Comparison of ENCODE assay signal across 19 mouse cellular contexts in the genomic region with DNA sequence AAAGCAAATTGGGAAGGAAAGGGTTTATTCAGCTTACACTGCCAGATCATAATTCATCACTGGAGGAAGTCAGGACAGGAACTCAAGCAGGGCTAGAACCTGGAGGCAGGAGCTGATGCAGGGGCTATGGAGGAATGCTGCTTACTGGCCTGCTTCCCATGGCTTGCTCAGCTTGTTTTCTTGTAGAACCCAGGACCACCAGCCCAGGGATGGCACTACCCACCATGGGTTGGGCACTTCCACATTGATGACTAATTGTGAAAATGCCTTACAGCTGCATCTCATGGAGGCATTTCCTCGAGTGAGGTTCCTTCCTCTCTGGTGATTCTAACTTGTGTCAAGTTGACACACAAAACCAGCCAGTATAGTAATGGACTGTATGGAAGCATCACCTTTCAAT. TPM values are rescaled to one million over a fixed set of nuclear protein-coding genes. Genes with fewer than 3 reads are reported as not detected.
"Had no signal": no experiment of that assay in that cellular context is flagged by ENCODE, and none has a peak within 500 bp of the region (broad histone marks: within the 10 kb centered on the region; RNA-seq: fewer than 3 reads in every experiment).

No protein-coding gene starts in this region.

- DNase-seq: retina, postnatal 1 day; right cerebral cortex, adult 18-20 months; right cerebral cortex, postnatal 14 days; right cerebral cortex, postnatal 25 days; right cerebral cortex, postnatal 4 days; spleen, adult 18-20 months; thymus, adult 18-20 months; thymus, adult 2 months; thymus, postnatal 14 days; thymus, postnatal 25 days; thymus, postnatal 36 days; thymus, postnatal 4 days had no signal

- H3K27me3 ChIP-seq: neural tube, embryonic 13.5 days; neural tube, embryonic 15.5 days; stomach, embryonic 15.5 days had no signal

- H3K9ac ChIP-seq: neural tube, embryonic 13.5 days; neural tube, embryonic 15.5 days; stomach, embryonic 15.5 days had no signal

- H3K27ac ChIP-seq: neural tube, embryonic 13.5 days; neural tube, embryonic 15.5 days; stomach, embryonic 15.5 days; stomach, postnatal 0 days had no signal

- H3K4me3 ChIP-seq: neural tube, embryonic 13.5 days; neural tube, embryonic 15.5 days; stomach, embryonic 15.5 days had no signal

RNA-seq across cellular contexts. Expression of a gene that starts 23.4 kb away (rescaled TPM):
- total RNA-seq: neutrophil, adult 5-6 weeks had no signal
- polyA plus RNA-seq: spleen, adult 2 months; testis, adult 2 months had no signal
